Mouse (Mus musculus): Measurements from ENCODE around the gene Mrpl58. TPM values are rescaled to one million over a fixed set of nuclear protein-coding genes. Genes with fewer than 3 reads are reported as not detected.
"Not testable (repeated sequence)": the region's sequence is repeated elsewhere in the genome, so short reads cannot be mapped to it uniquely, and the experiment has no call there.

Gene Mrpl58
- total RNA-seq, 2 experiments from 2014 or later, result 153 to 156 TPM

DNA sequence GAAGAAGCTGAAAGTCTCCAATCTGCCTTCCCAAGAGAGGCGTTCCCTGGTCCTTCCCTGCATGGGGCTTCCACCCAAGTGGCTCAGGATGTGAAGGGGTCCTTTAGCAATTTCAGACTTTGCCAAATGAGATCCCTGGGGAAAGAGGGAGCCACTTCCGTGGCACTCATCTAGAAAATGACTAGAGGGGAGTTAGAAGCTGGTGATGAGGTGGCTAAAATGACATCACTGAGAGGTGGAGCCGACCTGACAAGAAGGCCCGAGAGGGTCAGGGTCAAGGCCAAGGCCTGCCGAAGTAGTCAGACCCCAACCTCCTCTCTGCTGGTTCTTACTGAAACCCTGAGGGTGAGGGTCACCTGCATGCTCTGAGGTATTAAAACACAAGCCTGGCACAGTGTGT lies 20.7 kb upstream of the Mrpl58 start:
- DNase-seq, result no peak

GRCm38 (mm10) chr11:115383701-115384474 lies 19.7 kb upstream of the Mrpl58 start:
- peak; percentile 58 for DNase-seq

GRCm38 (mm10) chr11:115384587-115384986 lies 19.0 kb upstream of the Mrpl58 start:
- DNase-seq, result no peak

GRCm38 (mm10) chr11:115386859-115387258 lies 16.7 kb upstream of the Mrpl58 start:
- DNase-seq, result not testable (repeated sequence)

DNA sequence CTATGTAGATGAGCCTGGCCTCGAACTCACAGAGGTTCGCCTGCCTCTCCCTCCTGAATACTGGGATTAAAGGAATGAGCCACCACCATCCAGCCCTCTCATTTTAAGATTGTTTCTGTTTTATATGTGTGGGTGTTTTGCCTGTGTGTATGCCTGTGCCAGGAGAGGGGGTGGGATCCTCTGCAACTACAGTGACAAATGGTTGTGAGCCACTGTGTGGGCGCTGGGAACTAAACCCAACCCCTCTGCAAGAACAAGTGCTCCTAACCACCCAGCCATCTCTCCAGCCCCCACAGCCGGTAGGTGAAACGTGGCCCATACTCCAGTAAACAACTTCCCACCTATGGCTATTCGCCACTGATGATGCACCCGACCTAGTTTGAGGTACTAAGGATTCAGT lies 12.2 kb upstream of the Mrpl58 start:
- no peak for DNase-seq

DNA sequence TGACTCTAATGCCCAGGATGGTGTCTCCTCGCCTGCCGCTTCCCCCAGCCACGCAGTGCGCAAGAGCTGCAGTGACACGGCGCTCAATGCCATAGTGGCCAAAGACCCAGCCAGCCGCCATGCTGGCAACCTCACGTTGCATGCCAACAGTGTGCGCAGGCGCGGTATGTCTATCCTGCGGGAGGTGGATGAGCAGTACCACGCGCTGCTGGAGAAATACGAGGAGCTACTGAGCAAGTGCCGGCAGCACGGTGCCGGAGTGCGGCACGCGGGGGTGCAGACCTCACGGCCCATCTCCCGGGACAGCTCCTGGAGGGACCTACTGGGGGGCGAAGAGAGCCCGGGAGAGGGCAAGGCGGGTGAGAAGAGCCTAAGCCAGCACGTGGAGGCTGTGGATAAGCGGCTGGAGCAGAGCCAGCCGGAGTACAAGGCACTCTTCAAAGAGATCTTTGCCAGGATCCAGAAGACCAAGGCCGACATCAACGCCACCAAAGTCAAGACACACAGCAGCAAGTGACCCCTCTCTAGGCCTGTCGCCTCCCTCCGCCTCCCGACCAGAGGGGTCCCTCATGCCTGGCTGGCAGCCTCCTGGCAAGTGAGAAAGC lies 9.7 kb upstream of the Mrpl58 start:
- no peak for DNase-seq

DNA sequence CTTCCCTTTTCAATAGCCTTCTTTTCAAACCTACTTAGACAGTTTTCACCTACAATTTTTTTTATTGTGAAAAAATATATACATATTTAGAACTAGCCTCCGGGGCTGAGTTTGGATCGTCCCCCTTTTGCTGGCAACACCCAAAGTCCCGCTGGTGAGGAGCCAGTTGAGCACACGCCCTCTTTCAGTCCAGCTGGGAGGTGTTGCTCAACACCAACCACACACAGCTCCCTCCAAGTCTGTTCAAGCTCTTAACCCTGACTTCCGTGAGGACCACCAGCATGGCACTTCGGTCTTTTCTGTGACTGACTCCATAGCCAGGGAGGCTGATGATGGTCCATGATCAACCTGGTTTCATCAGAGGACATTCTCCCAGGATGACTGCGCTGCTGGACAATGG lies 5.5 kb upstream of the Mrpl58 start:
- DNase-seq, result peak; percentile 30

DNA sequence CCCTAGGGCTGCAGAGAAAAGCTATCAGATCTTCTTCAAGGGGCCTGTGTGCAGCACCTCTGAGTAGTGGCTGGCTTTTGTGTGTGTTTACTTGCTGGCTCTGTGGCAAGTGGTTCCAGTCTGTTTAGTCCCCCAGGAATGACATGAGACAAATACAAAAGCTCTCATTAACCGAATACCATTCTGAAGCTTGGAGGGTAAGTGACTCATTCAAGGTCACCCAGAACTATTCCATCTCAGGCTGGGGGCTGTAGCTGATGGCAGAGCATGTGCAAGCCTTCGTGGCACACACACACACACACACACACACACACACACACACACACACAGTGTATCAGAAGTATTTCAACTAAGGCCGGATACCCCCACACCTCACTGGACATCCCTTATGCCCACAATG lies 3.4 kb upstream of the Mrpl58 start:
- DNase-seq, result no peak

GRCm38 (mm10) chr11:115400630-115401391 lies 2.7 kb upstream of the Mrpl58 start:
- no peak for DNase-seq

DNA sequence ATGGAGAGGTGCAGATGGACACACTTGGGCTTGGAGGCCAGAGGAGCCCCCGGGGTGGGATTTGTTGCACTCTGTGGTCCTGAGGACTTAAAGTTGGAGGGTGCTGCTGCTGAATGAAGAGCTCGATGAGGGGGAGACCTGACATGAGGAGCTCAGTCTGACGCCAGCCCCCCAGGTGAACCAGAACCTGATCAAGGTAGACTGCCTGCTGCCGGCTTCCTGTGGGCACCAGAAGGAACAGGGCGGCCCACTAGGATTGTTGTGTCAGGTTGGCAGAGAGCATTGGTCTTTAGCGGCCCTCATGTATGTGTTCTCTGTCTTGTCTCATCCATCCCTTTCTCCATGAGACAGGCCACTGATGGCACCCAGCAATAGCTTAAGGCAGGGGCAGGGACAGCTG lies 2.2 kb downstream of the Mrpl58 start:
- no peak for DNase-seq

DNA sequence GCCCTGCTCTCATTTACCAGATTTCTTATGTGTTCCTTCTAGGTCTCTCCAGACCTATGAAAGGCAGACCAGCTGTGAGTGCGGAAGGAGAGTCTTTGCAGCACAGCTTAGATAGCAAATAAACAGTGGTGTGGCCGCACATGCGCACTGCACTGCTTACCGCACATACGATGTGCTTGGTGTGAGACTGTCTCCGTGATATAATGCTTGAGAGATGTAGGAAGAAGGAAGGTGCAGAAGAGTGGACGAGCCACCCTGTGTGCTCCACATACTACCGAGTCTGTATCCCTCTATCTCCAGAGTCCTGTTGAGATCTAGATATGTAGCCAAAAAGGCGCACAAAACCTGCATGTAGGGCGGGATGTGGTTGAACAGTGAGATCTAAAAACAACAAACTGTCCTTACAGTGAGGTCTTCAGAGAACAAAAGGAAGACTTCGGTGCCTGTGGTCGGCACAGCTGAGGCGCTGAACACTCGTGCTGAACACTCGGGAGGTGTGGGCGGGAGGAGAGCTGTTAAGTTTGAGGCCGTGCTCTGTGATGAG lies 3.4 kb downstream of the Mrpl58 start:
- DNase-seq, result no peak

GRCm38 (mm10) chr11:115408266-115408920 lies 4.8 kb downstream of the Mrpl58 start:
- DNase-seq, result no peak

- no peak for DNase-seq
Measured at GRCm38 (mm10) chr11:115409556-115409955, 6.0 kb downstream of the Mrpl58 start.

DNA sequence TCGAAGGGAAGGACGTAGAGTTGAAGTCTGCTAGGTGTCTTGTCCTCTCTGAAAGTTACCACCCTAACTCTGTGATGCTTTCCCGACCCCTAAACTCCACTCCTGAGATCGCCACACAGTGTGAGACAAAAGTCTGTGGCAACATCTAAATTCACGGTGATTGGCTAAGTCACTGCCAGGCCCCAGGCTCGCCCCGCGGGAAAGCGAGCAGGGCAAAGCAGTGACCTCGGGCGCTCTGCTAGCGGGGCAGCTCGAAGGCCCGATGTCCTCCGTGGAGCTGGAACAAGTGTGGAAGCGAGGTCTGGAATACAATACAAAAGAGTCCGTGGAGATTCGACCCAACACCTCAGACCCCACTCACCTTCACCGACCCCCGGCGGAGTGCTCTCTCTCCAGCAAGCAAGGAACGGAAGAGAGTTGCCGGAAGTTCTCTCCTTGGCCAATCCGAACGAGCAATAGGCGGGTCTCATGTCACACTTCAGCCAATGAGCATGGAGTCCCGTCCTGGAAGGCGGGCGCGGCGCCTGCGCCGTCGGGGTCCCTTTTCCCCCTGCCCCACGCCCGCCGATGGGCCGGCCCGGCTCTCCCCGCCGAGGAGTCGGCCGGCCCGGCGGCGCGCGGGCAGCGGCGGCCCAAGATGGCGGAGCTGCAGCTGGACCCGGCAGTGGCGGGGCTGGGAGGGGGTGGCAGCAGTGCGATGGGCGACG lies 16.1 kb downstream of the Mrpl58 start, which contains the start of the genes Atp5h and Kctd2:
TSS of gene Atp5h (minus strand) at position 432 of the 707 bp plus-strand sequence.
TSS of gene Kctd2 (plus strand) at position 598 of the 707 bp plus-strand sequence.
- DNase-seq, result peak; percentile 96

- DNase-seq, result peak; percentile 79
Measured at GRCm38 (mm10) chr11:115420336-115421190, 17.0 kb downstream of the Mrpl58 start.

DNA sequence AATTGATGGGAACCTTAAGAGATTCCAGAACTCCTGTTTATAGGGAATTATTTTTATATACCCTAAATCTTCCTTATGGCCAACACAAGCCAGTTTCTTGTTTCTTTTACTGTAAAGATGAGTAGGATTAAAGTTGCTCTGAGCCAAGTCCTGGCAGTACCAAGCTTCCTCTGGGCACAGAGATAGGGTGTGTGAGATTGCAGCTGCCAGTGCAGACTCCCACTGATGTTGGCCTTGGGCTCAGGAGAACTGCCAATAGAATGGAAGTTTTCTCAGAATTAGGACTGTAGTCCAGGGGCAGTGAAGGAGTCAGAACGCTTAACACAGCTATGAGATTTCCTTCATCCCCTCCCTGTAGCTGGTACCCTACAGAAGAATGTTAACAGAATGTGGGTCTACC lies 17.8 kb downstream of the Mrpl58 start:
- no peak for DNase-seq

DNA sequence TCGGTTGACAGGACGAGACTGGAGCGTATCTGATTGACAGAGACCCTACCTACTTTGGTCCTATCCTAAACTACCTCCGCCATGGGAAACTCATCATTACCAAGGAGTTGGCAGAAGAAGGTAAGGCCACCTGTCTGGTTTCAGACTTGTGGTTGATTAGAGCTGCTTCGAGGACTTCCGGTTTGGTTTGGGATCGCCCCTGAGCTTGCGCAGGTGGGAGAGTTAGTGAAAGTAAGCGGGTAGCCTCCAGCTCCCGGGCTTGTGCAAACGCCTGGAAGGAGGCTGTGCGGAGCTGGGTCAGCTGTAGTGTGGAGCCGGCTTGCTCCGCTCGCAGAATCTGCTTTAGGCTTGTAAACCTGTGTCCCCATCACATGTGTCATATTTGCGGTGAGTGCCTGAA lies 18.4 kb downstream of the Mrpl58 start:
- no peak for DNase-seq

DNA sequence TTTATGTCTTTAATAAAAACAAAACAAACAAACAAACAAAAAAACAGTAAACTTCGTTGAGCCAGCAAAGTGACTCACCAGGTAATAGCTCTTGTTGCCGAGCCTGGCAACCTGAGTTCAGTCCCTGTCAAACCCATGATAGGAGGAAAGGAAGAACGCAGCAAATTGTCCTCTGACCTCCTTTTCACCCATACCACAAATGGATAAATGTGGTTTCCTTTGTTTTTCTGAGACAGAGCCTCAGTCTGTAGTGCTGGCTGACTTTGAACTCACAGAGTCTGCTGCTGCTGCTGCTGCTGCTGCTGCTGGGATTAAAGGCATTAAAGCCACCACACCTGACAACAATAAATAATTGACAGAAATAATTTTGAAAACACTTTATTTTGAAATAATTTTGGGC lies 19.5 kb downstream of the Mrpl58 start:
- no peak for DNase-seq

DNA sequence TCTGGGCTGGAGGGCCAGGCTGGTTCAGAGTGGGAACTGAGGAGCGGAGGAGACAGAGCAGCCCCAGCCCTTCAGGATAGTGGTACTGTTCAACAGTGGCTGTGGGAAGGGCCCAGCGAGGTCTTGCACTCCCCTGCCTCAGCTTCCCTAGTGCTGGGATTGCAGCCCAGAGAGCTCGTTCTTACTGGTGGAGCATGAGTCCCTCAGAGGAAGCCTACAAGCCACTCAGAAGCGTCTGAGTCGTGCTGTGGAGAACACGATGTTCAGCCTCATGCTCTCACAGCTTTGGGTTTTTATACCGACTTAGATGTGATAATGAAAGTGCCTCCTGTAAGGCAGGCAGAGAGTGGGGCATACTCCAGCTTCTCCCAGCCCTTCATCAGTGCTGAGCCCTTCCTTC lies 21.1 kb downstream of the Mrpl58 start:
- no peak for DNase-seq

DNA sequence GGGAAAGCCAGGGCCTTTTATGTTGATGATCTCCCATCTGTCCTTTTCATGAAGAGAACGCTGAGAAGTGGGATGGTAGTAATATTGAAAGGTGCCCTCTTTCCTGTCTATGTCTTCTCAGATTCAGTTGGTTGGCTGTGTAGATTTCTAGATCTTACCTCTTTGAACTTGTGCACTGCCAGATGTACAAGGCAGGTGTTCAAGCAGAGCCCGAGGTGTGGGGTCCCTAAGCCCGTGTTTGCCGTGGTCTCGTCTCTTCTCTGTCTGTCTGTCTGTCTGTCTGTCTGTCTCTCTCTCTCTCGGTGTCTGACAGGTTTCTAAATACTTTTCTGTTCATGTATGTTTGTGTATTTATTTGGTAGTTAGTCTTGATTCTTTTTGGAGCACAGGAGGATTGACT lies 22.1 kb downstream of the Mrpl58 start:
- DNase-seq, result no peak
